Mouse (Mus musculus): ENCODE measurements around the gene M1ap. TPM values are rescaled to one million over a fixed set of nuclear protein-coding genes. Genes with fewer than 3 reads are reported as not detected.
A peak's percentile ranks its signal among the peaks of the same experiment; 100 is the strongest.

The M1ap gene
- polyA plus RNA-seq, 1 experiment from 2014 or later: 2.4 TPM

DNA sequence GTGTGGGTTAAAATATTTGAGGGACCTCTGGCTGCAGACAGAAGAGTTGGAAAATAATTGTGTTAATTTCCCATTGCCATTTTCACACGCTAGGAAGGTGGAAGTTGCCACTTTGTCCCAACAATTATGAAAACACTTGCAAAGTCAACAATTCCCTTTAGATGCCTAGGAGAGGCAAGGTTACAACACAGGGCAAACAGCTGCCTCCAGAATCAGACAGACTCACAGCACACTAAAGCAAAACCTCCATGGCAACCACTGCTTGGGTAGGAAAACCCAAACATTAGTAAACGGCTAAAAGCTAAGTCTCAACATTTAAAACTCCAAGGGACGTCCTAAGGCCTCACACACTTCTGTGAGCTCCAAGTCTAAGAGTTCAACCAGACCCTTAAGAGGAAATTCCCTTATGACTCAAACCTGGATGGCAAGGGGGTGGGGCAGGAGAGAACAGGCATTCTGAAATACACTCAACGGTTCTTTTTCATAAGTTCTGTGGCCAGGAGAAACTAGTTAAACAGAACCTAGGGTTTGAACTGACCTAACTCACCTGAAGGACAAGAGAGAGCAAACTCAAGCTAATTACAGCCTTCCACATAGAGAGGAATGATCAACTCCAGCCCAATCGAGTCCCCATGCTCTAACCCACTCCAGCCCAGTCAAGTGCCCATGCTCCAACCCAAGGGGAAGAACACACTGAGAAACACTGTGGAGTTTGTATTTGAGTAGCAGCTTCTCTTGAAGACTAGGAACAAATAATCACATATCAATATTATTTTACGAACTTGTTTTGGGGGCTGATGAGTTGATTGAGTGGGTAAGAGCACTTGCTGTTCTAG, 22.8 kb downstream of the M1ap start:
- Histone ChIP-seq H3K27me3 (ENCODE audit: control insufficient read depth, insufficient read depth, low read depth, low read length) (no peaks in the 10 kb centered on the region), H3K27ac (ENCODE audit: low read length) (peak overlapping the region; percentile 75), H3K9me3 (ENCODE audit: control insufficient read depth, low read length) (no peaks in the 10 kb centered on the region), H3K4me2 (ENCODE audit: low read depth, low read length) (no peak overlapping the region), H3K9ac (ENCODE audit: low read length) (no peak overlapping the region), H3K36me3 (ENCODE audit: control insufficient read depth, insufficient read depth, low read length) (no peaks in the 10 kb centered on the region), H3K4me1 (replicated peaks; ENCODE audit: control insufficient read depth, insufficient read depth, low read length) (no peaks in the 10 kb centered on the region), H3K4me3 (ENCODE audit: low read length) (no peak overlapping the region)
- peak; percentile 62 for ATAC-seq (ENCODE audit: low read depth)
- 43% methylated on average over 6 of the region's 6 CpGs for WGBS

DNA sequence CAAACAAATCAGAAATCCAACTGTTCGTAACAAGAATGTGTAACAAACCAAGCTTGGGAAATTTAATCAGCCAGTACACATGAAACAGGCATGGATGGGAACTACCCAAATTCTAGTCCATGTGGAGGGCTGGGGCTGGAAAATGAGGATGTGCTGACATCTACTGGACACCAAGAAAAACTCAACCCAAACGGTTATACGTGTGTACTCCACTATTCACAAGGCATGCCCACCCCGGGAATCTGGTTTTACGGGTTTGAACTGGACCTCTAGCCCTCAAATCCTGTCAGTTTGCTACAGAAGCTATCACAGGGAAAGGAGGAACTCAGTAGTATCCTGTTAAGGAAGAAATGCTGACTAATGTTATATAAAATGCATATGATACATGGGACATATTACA, 24.3 kb downstream of the M1ap start:
- peak; percentile 90 for ATAC-seq (ENCODE audit: low read depth)
- WGBS: 5% methylated on average over 5 of the region's 5 CpGs

DNA sequence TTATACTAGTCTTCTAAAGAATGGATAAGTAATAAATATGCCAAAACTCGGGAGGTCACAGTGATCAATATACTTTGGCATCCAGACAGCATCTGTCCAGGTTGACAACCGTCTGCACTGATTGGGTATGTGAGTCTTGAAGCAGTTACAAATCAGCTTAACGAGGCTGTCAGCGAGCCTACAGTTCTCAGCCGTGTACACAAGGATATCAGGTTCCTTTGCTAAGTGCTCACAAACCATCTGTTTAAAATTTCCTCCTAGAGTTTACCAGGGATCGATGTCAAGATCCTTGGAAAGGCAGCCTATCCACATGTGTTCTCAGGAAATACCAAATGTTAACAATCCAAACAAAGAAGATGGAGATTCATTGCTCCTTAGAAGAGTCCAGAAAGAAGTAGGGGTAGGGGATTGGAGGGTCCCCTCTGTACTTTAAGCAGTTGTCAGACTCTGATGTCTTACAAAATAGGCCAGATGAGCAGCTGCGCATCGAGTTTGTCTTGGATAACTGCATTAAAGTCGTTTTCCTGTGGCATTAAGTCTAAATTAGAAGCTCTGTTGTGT, 40.8 kb downstream of the M1ap start:
- no peak overlapping the region for H3K27ac ChIP-seq (ENCODE audit: low read length)
- WGBS: 22% methylated on average over 9 of the region's 9 CpGs
- H3K4me1 ChIP-seq (replicated peaks; ENCODE audit: control insufficient read depth, insufficient read depth, low read length): no peaks in the 10 kb centered on the region; the same call in 1 of the 2 replicates
- H3K4me3 ChIP-seq (ENCODE audit: low read length): no peak overlapping the region
- H3K9me3 ChIP-seq (ENCODE audit: control insufficient read depth, low read length): no peaks in the 10 kb centered on the region
- H3K36me3 ChIP-seq (ENCODE audit: control insufficient read depth, insufficient read depth, low read length): no peaks in the 10 kb centered on the region
- H3K27me3 ChIP-seq (ENCODE audit: control insufficient read depth, insufficient read depth, low read depth, low read length): no peaks in the 10 kb centered on the region
- H3K4me2 ChIP-seq (ENCODE audit: low read depth, low read length): no peak overlapping the region
- H3K9ac ChIP-seq (ENCODE audit: low read length): no peak overlapping the region
- no peak for ATAC-seq (ENCODE audit: low read depth)

More for the DNA sequence above, 24.3 kb downstream of the M1ap start:
- H3K27me3 ChIP-seq (ENCODE audit: control insufficient read depth, insufficient read depth, low read depth, low read length): no peaks in the 10 kb centered on the region
- no peaks in the 10 kb centered on the region for H3K36me3 ChIP-seq (ENCODE audit: control insufficient read depth, insufficient read depth, low read length)
- no peaks in the 10 kb centered on the region for H3K4me1 ChIP-seq (replicated peaks; ENCODE audit: control insufficient read depth, insufficient read depth, low read length)
- no peaks in the 10 kb centered on the region for H3K9me3 ChIP-seq (ENCODE audit: control insufficient read depth, low read length)
- no peak overlapping the region for H3K4me3 ChIP-seq (ENCODE audit: low read length)
- H3K4me2 ChIP-seq (ENCODE audit: low read depth, low read length): no peak overlapping the region
- no peak overlapping the region for H3K9ac ChIP-seq (ENCODE audit: low read length)
- no peak overlapping the region for H3K27ac ChIP-seq (ENCODE audit: low read length)

DNA sequence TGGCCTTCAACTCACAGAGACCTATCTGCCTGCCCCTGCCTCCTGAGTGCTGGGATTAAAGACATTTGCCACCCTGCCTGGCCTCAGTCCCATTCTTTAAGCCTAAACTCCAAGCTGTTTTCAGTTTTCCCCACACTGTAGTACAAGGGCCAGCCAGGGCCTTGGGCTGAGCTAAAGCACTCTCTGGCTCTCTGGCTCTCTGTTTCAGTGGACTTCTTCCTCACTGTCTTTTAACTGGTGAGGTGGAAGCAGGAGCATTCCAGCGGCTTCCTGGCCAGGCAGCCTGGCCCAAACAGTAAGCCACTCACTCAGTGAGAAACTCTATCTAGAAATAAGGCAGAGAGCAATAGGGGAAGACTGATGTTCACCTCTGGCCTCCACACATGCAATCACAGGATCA, 47.0 kb downstream of the M1ap start:
- H3K9me3 ChIP-seq (ENCODE audit: control insufficient read depth, low read length): no peaks in the 10 kb centered on the region
- H3K27me3 ChIP-seq (ENCODE audit: control insufficient read depth, insufficient read depth, low read depth, low read length): no peaks in the 10 kb centered on the region
- ATAC-seq (ENCODE audit: low read depth): no peak
- peaks cover 3% of the 10 kb centered on the region; the same call in 1 of the 2 replicates for H3K4me1 ChIP-seq (replicated peaks; ENCODE audit: control insufficient read depth, insufficient read depth, low read length)
- no peak overlapping the region for H3K9ac ChIP-seq (ENCODE audit: low read length)
- H3K36me3 ChIP-seq (ENCODE audit: control insufficient read depth, insufficient read depth, low read length): no peaks in the 10 kb centered on the region
- H3K27ac ChIP-seq (ENCODE audit: low read length): no peak overlapping the region
- no peak overlapping the region for H3K4me2 ChIP-seq (ENCODE audit: low read depth, low read length)
- H3K4me3 ChIP-seq (ENCODE audit: low read length): no peak overlapping the region
- 33% methylated on average over 1 of the region's 1 CpGs for WGBS

DNA sequence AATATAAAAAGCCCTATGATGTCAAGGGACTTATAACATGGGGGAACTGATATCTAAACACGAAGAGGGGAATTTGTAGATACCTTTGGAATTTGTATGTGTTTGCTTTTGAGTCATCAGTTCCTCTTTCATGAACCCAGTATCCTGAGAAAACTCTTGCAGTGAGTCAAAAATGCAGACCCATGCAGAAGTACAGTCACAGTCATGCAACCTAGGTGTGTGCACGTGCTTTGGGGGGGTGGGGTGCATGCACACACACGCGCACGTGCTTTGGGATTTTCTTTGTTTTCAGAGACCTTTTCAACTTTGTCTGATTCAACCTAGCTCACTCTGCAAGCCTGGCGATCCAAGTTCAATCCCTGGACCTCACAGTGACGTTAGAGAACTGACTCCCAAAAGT, 47.7 kb downstream of the M1ap start:
- 67% methylated on average over 7 of the region's 7 CpGs for WGBS
- H3K36me3 ChIP-seq (ENCODE audit: control insufficient read depth, insufficient read depth, low read length): no peaks in the 10 kb centered on the region

DNA sequence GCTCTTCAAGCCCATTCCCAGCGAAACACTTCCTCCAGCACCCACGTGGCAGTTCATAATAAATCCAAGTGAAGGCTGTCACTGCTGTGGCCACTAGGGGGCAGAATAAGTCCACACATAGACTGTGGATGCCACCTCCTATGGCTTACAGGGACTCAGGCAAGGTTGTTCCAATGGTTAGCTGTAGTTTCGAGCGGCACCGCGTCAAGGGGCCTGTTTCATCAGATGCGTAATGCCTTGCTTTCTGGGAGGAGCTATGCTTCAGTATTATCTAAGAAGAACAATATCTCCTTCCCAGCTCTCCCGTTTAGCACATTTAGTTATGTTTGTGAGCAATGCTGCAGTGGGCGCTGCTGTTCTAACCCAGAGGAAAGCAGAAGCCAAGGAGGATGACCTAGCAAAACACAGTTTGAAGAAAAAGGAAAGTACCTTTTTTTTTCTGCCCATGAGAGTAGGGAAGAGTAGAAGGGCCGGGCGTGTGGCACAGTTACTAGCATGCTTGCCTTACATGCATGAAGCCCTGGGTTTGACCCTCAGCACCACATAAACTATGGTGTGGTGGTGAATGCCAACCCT, 50.1 kb downstream of the M1ap start:
- ATAC-seq (ENCODE audit: low read depth): peak; percentile 95
- Histone ChIP-seq H3K36me3 (ENCODE audit: control insufficient read depth, insufficient read depth, low read length) (no peaks in the 10 kb centered on the region), H3K4me1 (replicated peaks; ENCODE audit: control insufficient read depth, insufficient read depth, low read length) (peaks cover 3% of the 10 kb centered on the region; the same call in 1 of the 2 replicates), H3K27ac (ENCODE audit: low read length) (peak overlapping the region; percentile 56), H3K27me3 (ENCODE audit: control insufficient read depth, insufficient read depth, low read depth, low read length) (no peaks in the 10 kb centered on the region), H3K4me3 (ENCODE audit: low read length) (peak overlapping the region; percentile 9; the same call in 1 of the 2 replicates), H3K9me3 (ENCODE audit: control insufficient read depth, low read length) (no peaks in the 10 kb centered on the region), H3K9ac (ENCODE audit: low read length) (0 out of 2 replicates have a peak overlapping the region, but pooled peaks have one; percentile 8), H3K4me2 (ENCODE audit: low read depth, low read length) (peak overlapping the region; percentile 35)
- WGBS: 7% methylated on average over 11 of the region's 11 CpGs

More for the DNA sequence above, 47.7 kb downstream of the M1ap start:
- no peak for ATAC-seq (ENCODE audit: low read depth)
- Histone ChIP-seq H3K4me1 (replicated peaks; ENCODE audit: control insufficient read depth, insufficient read depth, low read length) (peaks cover 3% of the 10 kb centered on the region; the same call in 1 of the 2 replicates), H3K27ac (ENCODE audit: low read length) (no peak overlapping the region), H3K9me3 (ENCODE audit: control insufficient read depth, low read length) (no peaks in the 10 kb centered on the region), H3K27me3 (ENCODE audit: control insufficient read depth, insufficient read depth, low read depth, low read length) (no peaks in the 10 kb centered on the region), H3K4me3 (ENCODE audit: low read length) (no peak overlapping the region), H3K4me2 (ENCODE audit: low read depth, low read length) (no peak overlapping the region), H3K9ac (ENCODE audit: low read length) (no peak overlapping the region)

DNA sequence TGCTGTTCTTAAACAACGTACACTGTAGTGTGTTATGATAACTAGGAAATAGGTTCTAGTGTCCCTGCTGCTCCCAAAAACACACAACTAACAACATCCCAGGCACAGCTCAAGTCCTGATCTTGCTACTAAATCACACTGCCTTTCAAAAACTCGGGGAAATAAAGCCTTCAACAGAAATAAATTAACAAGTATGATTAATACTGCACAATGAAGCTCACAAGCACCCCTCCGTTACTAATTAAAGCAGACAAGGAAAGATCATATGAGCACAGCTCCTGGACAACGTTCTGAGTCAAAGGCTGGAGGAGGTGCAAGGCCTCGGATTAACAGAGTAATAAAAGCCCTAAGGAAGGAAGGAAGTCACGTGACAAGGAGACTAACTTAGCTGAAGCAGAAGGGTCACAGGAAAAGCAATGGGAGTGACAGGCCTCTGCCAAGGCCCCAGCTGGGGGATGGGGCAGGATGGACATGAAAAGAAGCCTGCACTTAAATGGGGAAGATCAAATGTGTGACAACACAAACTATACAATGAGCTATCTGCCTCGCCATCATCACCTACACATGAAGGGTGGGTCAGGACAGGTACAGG, 50.9 kb downstream of the M1ap start:
- peak; percentile 32; the same call in 1 of the 2 replicates for ATAC-seq (ENCODE audit: low read depth)
- H3K4me3 ChIP-seq (ENCODE audit: low read length): no peak overlapping the region

DNA sequence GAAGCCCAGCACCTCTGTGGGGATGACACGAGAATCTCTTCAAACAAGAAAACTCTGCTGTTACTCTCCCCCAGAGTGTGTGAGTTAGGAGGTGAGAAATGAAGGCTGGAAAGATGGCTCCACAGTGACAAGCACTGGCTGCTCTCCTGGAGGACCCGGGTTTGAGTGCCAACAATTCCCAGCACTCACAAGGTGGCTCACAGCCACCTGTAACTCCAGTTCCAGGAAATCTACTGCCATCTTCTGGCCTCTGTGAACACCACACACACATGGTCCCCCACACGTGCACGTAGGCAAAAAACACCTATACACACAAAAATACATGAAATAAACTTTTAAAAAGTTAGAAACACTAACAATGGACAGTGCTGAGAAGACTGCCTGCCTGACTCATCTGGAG, 51.6 kb downstream of the M1ap start:
- H3K4me1 ChIP-seq (replicated peaks; ENCODE audit: control insufficient read depth, insufficient read depth, low read length): peaks cover 3% of the 10 kb centered on the region; the same call in 1 of the 2 replicates
- ATAC-seq (ENCODE audit: low read depth): no peak
- H3K9me3 ChIP-seq (ENCODE audit: control insufficient read depth, low read length): no peaks in the 10 kb centered on the region
- no peak overlapping the region for H3K4me2 ChIP-seq (ENCODE audit: low read depth, low read length)
- peak overlapping the region; percentile 23; the same call in 1 of the 2 replicates for H3K27ac ChIP-seq (ENCODE audit: low read length)
- no peak overlapping the region for H3K4me3 ChIP-seq (ENCODE audit: low read length)
- H3K36me3 ChIP-seq (ENCODE audit: control insufficient read depth, insufficient read depth, low read length): no peaks in the 10 kb centered on the region
- 77% methylated on average over 4 of the region's 4 CpGs for WGBS
- no peaks in the 10 kb centered on the region for H3K27me3 ChIP-seq (ENCODE audit: control insufficient read depth, insufficient read depth, low read depth, low read length)
- H3K9ac ChIP-seq (ENCODE audit: low read length): no peak overlapping the region

More for the DNA sequence above, 50.9 kb downstream of the M1ap start:
- no peak overlapping the region for H3K4me2 ChIP-seq (ENCODE audit: low read depth, low read length)
- H3K9me3 ChIP-seq (ENCODE audit: control insufficient read depth, low read length): no peaks in the 10 kb centered on the region
- H3K4me1 ChIP-seq (replicated peaks; ENCODE audit: control insufficient read depth, insufficient read depth, low read length): peaks cover 3% of the 10 kb centered on the region; the same call in 1 of the 2 replicates
- H3K36me3 ChIP-seq (ENCODE audit: control insufficient read depth, insufficient read depth, low read length): no peaks in the 10 kb centered on the region
- no peak overlapping the region for H3K9ac ChIP-seq (ENCODE audit: low read length)
- no peaks in the 10 kb centered on the region for H3K27me3 ChIP-seq (ENCODE audit: control insufficient read depth, insufficient read depth, low read depth, low read length)
- H3K27ac ChIP-seq (ENCODE audit: low read length): peak overlapping the region; percentile 56
- 52% methylated on average over 7 of the region's 7 CpGs for WGBS

DNA sequence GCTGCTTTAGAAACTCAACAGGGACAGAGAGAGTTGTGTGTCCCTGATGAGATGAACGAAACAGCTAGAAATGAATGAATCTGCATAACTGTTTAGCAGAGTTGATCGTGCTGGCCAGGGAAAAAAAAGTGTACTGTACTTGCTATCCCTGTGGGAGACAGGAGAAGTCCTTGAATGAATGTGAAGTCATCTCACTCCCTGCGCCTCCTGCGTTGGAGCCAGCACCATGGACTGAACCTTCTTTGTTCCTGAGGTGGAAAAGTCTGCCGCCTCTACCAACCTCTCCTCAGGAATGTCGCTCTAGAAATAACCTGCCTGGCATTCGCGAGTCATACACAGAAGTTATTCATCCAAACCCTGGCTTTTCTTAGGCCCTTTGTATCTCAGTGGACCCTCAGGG, 53.3 kb downstream of the M1ap start:
- Histone ChIP-seq H3K27ac (ENCODE audit: low read length) (peak overlapping the region; percentile 6; the same call in 1 of the 2 replicates), H3K9ac (ENCODE audit: low read length) (no peak overlapping the region), H3K4me3 (ENCODE audit: low read length) (no peak overlapping the region), H3K36me3 (ENCODE audit: control insufficient read depth, insufficient read depth, low read length) (no peaks in the 10 kb centered on the region), H3K4me1 (replicated peaks; ENCODE audit: control insufficient read depth, insufficient read depth, low read length) (peaks cover 5% of the 10 kb centered on the region), H3K9me3 (ENCODE audit: control insufficient read depth, low read length) (no peaks in the 10 kb centered on the region), H3K27me3 (ENCODE audit: control insufficient read depth, insufficient read depth, low read depth, low read length) (no peaks in the 10 kb centered on the region), H3K4me2 (ENCODE audit: low read depth, low read length) (no peak overlapping the region)
- 43% methylated on average over 8 of the region's 8 CpGs for WGBS
- no peak for ATAC-seq (ENCODE audit: low read depth)

All from lung, embryonic 16.5 days (tissue).